Mouse (Mus musculus) left cerebral cortex, postnatal 10 days (tissue): ENCODE measurements around the gene Ankfn1. TPM values are rescaled to one million over a fixed set of nuclear protein-coding genes. Genes with fewer than 3 reads are reported as not detected.

Experiments used
- DNase-seq, 2 experiments: peaks; one replicate each; pipeline ENCODE4 v3.0.0; 2021 to 2022; ENCODE audit warnings: low spot score in 2 of 2, mixed read lengths in 1 of 2; ENCODE audit errors: extremely low spot score in 1 of 2
- intact Hi-C: fragments of 180-260 bp; cut with DNase I; formaldehyde crosslinking; loops from one replicate; pipeline ENCODE4 v1.15.1; 2025
- total RNA-seq, 2 experiments: library from RNA; stranded (reverse); gene quantifications; 2 replicates each; pipeline ENCODE4 v1.2.3; 2021

The Ankfn1 gene
- total RNA-seq, 2 experiments from 2014 or later: 11.5 to 12.5 TPM

DNA sequence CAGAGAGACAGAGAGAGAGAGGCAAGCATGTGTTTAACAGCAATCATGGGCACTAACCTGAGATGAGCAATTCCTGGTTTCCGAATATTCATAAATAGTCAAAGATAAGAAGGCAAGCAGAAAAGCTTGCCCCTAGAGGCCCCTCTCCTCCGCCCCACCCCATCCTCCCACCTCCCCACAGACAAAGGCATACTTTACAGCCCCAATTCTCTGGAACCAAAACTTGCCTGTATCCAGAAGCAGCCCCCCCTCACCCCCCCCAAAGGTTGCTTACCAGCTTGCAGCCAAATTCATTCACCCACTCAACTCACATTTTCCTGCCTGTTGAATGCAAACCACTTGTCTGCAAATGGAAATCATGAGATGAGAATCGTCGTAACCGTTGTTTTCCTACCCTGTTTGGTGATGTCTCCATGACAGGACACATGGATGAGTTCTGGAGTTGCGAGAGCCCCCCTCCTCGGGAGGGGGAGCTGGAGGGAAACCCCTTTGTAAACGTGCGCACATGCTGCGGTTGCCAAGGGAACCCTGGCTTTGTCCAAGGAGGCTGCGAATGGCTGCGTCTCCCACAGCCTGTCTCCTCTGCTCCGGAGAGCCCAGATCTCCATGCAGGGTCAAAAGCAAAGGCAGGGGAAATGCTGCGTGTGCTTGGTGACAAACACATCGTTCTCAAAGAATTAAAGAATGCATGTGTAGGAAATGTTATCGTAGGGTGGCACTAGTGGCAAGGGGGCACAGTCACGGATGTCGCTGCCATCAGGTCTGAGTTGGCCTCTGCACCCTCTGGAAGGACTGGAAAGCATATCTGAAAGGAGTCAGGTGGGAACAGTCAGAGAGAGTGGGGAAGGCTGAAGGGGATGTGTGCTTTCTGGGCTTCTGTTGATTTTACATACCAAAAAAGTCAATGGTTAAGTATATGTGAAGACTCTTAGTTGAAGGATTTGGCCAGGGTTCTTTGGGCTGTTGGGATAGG is 80.7 kb downstream of the Ankfn1 start:
- peak; percentile 43 to 44 for DNase-seq
- intact Hi-C loops: no loop called here

- DNase-seq: no peak
- intact Hi-C loops: no loop called here
These were observed 83.8 kb downstream of the Ankfn1 start for GRCm38 (mm10) chr11:89693686-89694085.

- no peak for DNase-seq
- intact Hi-C loops: no loop called here
These were observed 100.5 kb downstream of the Ankfn1 start for GRCm38 (mm10) chr11:89676922-89677321.

DNA sequence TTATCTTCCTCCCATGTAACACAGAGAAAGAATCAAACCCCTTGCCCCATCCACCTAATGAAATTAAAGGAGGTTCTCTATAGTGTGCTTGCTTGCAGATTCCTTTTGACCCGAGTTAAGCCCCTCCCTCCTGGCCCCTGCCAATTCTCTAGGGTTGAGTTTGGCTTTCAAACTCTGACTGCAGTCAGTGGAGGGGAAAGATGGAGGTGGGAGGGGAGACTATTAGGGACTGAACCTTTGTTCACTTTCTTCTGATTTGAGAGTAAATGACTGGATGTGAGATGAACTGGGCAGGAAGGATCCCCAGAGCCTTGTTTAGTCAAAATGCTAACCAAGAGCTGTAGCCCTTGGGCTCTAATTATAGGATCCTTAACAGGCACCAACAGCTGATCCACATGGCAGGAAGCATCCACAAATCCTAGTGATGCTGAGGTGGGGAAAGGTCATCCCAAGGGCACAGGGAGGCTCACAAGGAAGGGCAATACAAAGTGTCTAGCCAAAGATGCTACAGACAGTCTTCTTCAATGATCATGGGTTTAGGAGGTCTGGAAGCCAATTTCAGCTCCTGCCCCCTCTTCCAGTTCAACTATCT is 103.4 kb downstream of the Ankfn1 start:
- intact Hi-C loops: no loop called here
- DNase-seq: no peak

GRCm38 (mm10) chr11:89672510-89673085 is 104.9 kb downstream of the Ankfn1 start:
- no peak for DNase-seq
- intact Hi-C loops: no loop called here

GRCm38 (mm10) chr11:89665170-89665880 is 112.1 kb downstream of the Ankfn1 start:
- intact Hi-C loops: no loop called here
- no peak for DNase-seq

DNA sequence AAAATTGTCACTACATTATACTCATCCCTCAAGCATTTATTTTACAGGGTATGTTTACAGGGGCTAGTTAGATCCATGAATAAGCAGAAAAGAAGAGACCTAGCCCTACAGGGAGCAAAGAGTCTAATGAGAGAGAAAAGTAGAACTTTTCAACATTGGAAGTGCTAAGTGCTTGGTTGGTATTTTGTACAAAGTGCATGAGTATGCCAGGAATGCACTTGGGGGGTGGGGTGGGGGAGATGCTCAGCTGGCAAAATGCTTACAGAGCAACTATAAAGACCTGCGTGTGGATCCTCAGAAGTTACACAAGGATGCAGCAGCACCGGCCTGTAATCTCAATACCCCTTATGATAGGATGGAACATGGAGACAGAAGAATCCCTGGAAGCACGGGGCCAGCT is 118.4 kb downstream of the Ankfn1 start:
- intact Hi-C loops: no loop called here
- DNase-seq: no peak

DNA sequence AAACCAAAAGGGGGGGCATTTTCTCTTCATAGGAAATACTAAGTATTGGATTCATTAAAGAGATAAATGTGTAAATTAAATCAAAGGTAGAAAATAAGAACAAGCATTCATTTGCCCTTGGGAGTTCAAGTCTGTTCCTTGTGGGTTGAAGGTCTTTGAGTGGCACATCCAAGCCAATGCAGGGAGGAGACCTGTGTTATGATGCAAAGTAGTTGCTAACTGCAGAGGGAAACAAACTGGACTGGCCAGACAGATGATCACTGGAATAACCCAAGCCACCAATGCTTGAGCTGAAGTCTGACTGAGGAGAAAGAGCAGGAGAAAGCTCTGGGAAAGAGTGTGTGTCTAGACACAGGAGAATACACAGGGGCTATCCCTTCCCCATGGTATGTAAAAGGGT is 120.9 kb downstream of the Ankfn1 start:
- no peak for DNase-seq
- intact Hi-C loops: no loop called here

DNA sequence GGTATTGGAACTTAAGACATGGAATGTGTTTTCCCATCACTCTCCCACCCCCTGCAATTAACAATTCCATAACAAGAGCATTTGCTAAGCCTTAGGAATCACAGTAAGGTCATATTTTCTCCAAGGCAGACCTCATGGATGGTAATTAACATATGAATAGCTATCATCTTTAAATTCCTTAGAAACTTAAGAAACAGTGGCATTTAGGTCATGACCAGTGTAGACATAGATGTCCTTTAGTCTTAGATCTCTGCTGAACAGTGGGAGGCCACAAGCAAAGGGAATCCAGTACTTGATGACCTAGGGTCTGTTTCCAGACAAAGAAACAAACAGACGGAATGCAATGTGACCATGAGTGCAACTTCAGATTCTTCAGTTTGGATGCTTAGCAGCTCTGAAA is 141.7 kb downstream of the Ankfn1 start:
- intact Hi-C loops: no loop called here
- DNase-seq: no peak

- intact Hi-C loops: no loop called here
- DNase-seq: no peak
These were observed 146.1 kb downstream of the Ankfn1 start for GRCm38 (mm10) chr11:89631315-89631714.

GRCm38 (mm10) chr11:89628562-89628961 is 148.9 kb downstream of the Ankfn1 start:
- intact Hi-C loops: no loop called here
- DNase-seq: no peak

GRCm38 (mm10) chr11:89627232-89627631 is 150.2 kb downstream of the Ankfn1 start:
- intact Hi-C loops: no loop called here
- no peak for DNase-seq

GRCm38 (mm10) chr11:89623698-89624445 is 153.6 kb downstream of the Ankfn1 start:
- no peak for DNase-seq
- intact Hi-C loops: no loop called here

DNA sequence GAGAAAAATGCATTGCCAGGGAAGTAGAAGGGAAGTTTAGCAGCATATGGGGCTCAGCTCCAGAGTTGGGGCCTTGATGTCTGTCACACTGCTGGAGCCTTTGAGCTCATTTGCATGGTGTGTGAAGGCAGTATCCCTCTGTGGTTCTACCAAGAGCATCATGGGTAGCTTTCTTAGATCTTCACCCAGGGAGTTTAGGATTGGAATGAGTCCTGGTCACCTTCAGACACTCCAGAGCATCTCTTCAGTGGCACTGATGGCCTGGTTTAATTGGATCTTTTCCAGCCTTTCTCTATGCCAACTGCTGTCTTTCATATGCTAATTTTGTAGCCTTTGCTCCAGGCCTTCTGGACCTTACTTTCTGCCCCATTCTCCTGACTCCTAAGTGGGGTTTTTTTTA is 157.5 kb downstream of the Ankfn1 start:
- intact Hi-C loops: no loop called here

GRCm38 (mm10) chr11:89615806-89616205 is 161.6 kb downstream of the Ankfn1 start:
- DNase-seq: peak in 1 of 2 experiments; percentile 9
- intact Hi-C loops: no loop called here

More for the DNA sequence above, 157.5 kb downstream of the Ankfn1 start:
- DNase-seq: no peak

DNA sequence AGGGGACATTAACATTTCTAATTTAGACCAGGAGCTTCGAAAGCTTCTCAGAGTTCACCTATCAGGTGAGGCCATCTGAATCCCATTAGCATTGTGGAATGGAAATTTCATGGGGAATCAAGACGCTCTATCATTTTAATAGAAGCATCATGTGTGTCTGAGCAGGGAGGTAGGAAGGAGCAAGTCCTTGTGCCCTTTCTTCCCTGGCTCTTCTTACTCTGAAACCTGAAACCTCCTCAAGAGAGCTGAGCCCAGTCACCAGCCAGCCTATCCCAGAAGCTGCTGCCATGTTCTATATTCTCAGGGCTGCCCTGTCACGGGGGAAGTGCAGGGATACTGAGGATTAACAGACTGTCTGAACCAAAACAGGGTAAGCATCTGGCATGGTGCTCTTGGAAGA is 165.9 kb downstream of the Ankfn1 start:
- no peak for DNase-seq
- intact Hi-C loops: no loop called here

- intact Hi-C loops: no loop called here
- DNase-seq: no peak
These were observed 169.4 kb downstream of the Ankfn1 start for GRCm38 (mm10) chr11:89608071-89608470.

GRCm38 (mm10) chr11:89607270-89607669 is 170.2 kb downstream of the Ankfn1 start:
- no peak for DNase-seq
- intact Hi-C loops: no loop called here

DNA sequence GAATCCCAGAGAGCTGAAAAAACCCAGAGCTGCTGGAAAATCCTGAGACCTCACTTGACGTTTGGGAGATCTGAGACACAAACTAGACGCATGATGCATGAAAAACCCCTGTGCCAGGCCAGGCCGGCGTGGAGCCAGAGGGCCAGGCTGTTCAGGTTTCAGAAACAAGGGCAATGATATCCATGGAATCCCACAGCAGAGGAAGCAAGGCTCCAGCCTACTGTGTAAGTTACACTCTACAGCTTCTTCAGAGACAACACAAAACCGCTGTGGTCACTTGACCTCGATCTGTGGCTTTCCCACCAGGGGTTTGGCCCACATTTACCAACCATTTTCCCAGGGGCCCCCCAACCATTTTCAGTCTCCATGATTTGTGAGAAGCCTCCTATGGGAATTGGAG is 171.1 kb downstream of the Ankfn1 start:
- DNase-seq: no peak
- intact Hi-C loops: no loop called here
